Mouse (Mus musculus) heart, adult 18-20 months (tissue): ENCODE data around the gene Xpo4. TPM values are rescaled to one million over a fixed set of nuclear protein-coding genes. Genes with fewer than 3 reads are reported as not detected.

Source experiments
- DNase-seq, 2 experiments: peaks; one replicate each; pipeline ENCODE4 v3.0.0; 2021 to 2022; ENCODE audit warnings: mixed read lengths in 1 of 2
- total RNA-seq, 2 experiments: library from RNA; stranded (reverse); gene quantifications; 2 replicates each; pipeline ENCODE4 v1.2.3; 2021

The Xpo4 gene
- total RNA-seq, 2 experiments from 2014 or later = 11.3 to 11.6 TPM

DNA sequence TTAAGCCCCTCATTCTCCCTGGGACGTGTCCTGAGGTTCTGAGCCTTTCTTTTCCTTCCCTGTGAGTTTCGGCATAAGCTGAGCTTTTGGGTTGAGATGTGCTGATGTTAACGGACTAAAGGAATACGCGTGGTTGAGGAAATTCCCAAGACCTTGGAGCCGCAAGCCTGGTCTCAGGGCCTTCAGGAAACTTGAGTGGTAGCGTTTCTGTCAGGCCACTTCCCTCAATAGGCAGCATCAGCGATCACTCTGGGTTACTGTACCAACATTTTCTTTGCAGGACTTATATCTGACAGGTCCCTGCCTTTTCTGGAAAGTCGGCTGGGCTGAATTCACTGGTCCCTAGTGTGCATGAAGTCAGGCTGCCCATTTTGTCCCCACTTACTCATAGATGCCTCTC lies 128.4 kb downstream of the Xpo4 start:
- no peak for DNase-seq

DNA sequence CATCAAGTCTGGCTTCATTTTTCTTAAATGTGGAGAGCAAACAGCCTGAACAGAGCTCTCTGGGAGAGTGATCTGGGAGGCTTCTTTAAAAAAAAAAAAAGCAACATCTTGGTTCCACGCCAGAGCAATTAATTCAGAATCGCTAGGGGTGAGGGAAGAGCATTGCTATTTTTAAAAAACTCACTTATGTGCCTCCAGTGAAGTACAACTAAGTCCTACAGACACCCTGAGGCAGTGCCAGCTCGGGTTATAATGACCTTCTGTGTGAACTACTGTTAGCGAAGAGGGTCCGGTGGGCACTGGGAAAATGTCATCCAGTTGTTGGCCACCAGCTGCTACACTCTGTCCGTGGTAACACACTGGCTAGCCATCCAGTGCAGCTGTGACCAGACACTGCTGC lies 129.6 kb downstream of the Xpo4 start:
- peak; percentile 64 to 67 for DNase-seq

DNA sequence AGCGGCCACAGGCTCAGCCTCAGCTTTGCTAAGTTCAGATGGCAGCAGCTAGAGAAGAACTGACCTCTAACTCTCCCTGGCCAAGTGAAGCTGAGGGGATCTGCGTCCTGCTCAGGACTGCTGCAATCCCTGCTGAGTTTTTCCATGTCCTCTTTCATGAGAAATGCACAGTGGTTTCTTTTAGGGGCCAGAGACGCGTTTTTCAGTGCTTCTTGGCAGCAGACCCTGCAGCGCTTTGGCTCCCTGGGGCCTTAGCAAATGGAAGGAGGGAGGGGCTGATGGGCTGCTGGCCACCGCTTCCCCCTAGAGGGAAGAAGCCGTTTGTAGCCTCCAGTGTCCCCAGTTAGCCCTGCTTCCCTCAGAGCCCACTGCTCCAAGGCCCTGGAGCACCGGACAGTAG lies 130.3 kb downstream of the Xpo4 start:
- DNase-seq = peak; percentile 75 to 82

DNA sequence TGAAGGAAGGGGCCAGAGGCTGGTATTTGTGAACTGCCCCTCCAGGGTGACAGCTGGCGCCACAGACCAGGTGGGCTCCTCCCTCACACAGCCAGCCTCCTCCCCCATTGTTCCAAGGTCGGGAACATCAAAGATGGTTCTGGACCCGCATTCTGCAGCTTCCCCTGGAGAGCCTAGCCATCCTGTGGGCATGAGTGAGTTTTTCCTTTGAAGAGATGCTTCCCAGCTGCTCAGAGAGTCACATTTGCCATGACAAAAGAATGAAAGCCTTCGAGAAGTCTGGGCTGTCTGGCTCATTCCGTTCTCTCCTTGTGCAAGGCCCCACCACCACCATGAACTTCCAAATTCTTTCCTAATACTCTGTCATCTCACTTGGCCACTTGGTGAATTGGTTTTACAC lies 130.9 kb downstream of the Xpo4 start:
- DNase-seq = peak; percentile 16 to 27

DNA sequence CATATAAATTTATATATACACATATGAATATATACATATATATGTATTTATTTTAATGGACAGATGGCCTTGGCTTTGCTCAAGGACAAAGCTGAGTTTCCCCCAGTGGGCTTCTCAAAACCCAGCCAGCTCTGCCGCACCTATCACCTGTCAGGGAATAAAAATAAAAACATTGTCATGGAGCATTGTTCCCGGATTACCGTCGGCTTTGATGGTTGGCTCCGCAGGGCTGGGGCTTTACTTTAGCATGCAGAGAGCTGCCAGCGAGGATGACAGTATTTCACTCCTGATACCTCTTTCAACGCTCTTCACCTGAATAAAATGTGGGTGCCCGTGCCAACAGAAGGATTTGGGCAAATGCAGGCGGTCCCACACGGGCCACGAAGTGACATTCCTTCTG lies 131.4 kb downstream of the Xpo4 start:
- no peak for DNase-seq

DNA sequence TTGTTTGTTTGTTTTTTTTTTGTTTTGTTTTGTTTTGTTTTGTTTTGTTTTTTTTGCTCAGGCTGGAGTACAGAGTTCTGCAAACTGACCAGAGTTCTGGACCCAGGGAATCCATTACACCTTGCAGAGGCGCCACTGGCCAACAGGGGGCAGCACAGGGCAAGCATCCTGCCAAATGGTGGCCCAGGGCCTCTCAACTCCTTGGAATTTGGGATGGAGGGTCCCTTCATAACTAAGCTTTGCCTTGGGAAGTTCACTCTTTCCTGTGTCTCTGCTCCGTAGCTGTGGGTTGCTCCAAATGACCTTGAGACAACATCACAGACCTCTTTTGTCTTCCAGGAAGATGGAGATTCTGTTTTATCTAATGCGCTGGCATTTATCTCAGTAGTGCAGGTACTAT lies 132.0 kb downstream of the Xpo4 start:
- peak; percentile 42 to 79 for DNase-seq

DNA sequence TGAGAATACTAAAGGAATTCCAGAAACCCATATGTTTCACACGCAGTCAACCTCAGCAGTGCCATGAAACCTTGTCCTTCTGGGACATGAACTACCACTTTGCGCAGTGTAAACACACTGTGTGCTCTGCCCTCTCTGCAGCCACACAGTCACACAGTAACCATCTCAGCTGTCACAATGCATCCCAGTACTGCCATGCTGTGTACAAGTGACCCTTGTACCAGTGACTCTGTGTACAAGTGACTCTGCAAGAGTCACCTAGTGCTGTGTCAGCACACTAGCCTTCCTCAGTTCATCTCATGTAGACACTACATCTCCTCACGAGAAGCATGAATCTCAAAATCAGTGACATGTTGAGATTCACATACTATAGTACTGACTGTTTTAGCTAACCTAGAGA lies 132.7 kb downstream of the Xpo4 start:
- DNase-seq = no peak

DNA sequence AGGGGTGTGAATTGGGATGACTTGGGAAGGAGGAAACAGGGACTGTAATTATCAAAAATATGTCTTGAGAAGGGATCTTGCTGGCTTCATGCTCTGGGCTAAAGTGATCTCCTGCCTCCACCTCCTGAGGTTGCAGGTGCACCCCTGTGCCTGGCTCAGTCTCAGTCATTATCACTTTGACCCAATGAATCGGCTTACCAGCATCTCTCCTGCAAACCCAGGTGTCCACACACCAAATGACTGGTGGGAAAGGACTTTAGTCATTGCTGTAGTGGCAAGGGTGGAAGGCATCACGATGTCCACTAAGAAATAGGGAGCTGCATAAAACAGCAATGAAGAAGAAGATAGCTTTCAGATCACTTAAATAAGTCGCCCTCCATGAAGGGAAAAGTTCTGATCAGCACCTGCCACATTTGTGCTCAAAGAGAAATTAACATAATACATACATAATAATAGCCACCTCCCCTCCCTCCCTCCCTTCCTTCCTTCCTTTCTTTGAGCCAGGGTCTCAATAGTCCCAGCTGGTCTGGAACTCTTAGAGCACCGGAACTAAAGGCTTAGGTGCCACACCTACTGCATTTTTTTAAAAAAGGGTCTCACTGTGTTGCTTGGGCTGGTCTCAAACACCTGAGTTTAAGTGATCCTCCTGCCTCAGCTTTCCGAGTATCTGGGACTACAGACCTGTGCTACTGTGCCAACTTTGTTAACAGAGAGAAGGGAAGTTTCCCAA lies 135.3 kb downstream of the Xpo4 start:
- no peak for DNase-seq

DNA sequence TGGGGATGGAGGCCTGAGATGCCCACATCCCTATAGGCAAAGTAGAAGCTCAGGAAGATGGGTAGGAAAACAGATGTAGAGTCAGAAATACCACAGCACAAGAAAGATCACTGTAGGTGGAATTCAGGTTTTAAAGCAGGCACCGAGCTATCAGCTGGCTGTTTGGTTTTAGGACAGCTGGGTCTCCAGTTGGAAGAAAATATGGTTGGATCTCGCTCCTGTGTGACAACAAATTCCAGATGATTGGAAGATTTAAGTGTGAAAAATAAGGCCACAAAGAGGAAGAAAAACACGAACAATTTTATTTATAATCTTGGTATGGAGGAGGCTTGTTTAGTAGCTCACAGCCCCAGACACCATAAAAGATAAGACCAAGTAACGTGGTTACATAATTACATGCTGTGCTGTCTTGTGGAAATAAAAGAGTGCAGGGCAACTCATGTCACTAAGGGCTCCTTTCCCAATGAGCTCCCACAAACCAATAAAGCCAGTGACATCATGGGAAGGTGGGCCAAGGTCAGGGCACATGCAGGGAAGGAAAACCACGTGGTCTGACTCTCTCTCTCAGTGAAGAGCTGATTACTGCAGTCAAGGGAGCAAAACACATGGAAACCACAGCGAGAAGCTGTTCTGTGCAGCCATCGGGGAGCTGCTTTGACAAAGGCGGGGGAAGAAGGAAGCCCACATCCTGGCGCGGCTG lies 136.0 kb downstream of the Xpo4 start:
- DNase-seq = peak; percentile 72 to 75

DNA sequence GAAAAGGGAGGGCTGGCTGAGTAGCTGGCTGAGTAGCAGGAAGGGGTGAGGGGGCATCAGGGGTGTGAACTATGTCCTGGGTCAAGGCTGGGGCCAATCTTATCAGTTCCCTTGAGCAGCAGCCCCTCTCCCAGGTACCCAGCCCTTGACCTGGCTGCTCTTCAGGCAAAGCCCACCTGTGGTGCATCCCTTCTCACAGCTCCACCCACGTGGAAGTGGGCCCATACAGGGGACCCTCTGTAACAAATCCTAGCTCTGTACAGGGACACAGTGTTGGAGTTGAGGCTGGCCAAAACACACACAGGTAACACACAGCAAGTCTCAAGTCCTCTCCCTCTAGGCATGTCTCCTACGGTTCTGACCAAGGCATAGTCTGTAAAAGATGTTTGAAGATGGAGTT lies 137.6 kb downstream of the Xpo4 start:
- DNase-seq = no peak

Other genes starting within 250 kb of the Xpo4 start
- 1 to 10 TPM; 3.9 to 5.2 TPM for gene Ift88, start 241.4 kb downstream of the Xpo4 start, total RNA-seq
- gene Il17d, start 140.7 kb downstream of the Xpo4 start, total RNA-seq = 1 to 10 TPM; 2.3 to 4.3 TPM
- 10 to 100 TPM; 36.6 to 38.3 TPM for gene Eef1akmt1, start 93.8 kb downstream of the Xpo4 start, total RNA-seq
- 1 to 10 TPM in 1 of 2 experiments, not detected in 1; 4.0 TPM for gene Gm49361, start 80.7 kb upstream of the Xpo4 start, total RNA-seq
- gene Lats2, start 93.0 kb upstream of the Xpo4 start, total RNA-seq = 10 to 100 TPM; 30.7 to 31.1 TPM
- 10 to 100 TPM; 71.5 to 74.0 TPM for gene Sap18, start 132.8 kb upstream of the Xpo4 start, total RNA-seq
- under 1 TPM in 1 of 2 experiments, not detected in 1; 0.22 TPM for gene Ska3, start 160.8 kb upstream of the Xpo4 start, total RNA-seq
- gene Mrpl57, start 160.8 kb upstream of the Xpo4 start, total RNA-seq = 10 to 100 TPM; 70.8 to 77.3 TPM
- gene Zdhhc20, start 224.8 kb upstream of the Xpo4 start, total RNA-seq = 1 to 10 TPM; 5.8 to 8.0 TPM